Mouse (Mus musculus) liver, embryonic 13.5 days (tissue): ENCODE results near the gene Ccser1. TPM values are rescaled to one million over a fixed set of nuclear protein-coding genes. Genes with fewer than 3 reads are reported as not detected.

ENCODE experiments used
- ATAC-seq: fragments of 200-750 bp; cut with Nextera tagmentation; 2 replicates; pipeline ENCODE4 v1.8.0; 2017; ENCODE audit warnings: low read depth, mild to moderate bottlenecking, moderate number of reproducible peaks, moderate library complexity
- DNase-seq: peaks from one replicate; pipeline ENCODE4 v3.0.0; 2022
- H3K27ac ChIP-seq: fragments of 300-500 bp; sonication (generic); 2 replicates; pipeline ENCODE4 v1.5.1; 2015; ENCODE audit warnings: moderate library complexity, mild to moderate bottlenecking, inconsistent platforms
- H3K27me3 ChIP-seq: fragments of 300-500 bp; sonication (generic); 2 replicates; pipeline ENCODE4 v1.6.1; 2015; ENCODE audit warnings: mild to moderate bottlenecking, inconsistent platforms
- H3K36me3 ChIP-seq: fragments of 300-500 bp; sonication (generic); 2 replicates; pipeline ENCODE4 v1.6.1; 2015; ENCODE audit warnings: mild to moderate bottlenecking, inconsistent platforms
- H3K4me1 ChIP-seq: fragments of 300-500 bp; sonication (generic); replicated peaks from 2 replicates; pipeline ENCODE4 v1.6.1; 2015; ENCODE audit warnings: inconsistent platforms
- H3K4me2 ChIP-seq: fragments of 300-500 bp; sonication (generic); 2 replicates; pipeline ENCODE4 v1.6.1; 2015; ENCODE audit warnings: inconsistent platforms, mild to moderate bottlenecking, moderate library complexity
- H3K4me3 ChIP-seq: fragments of 300-500 bp; sonication (generic); replicated peaks from 2 replicates; pipeline ENCODE4 v1.5.1; 2015; ENCODE audit warnings: mild to moderate bottlenecking, inconsistent platforms
- H3K9ac ChIP-seq: fragments of 300-500 bp; sonication (generic); 2 replicates; pipeline ENCODE4 v1.6.1; 2015; ENCODE audit warnings: mild to moderate bottlenecking, inconsistent platforms
- H3K9me3 ChIP-seq: fragments of 300-500 bp; sonication (generic); replicated peaks from 2 replicates; pipeline ENCODE4 v1.6.1; 2016; ENCODE audit warnings: inconsistent platforms
- WGBS: fragments of 180-500 bp; shearing (Covaris S2); methylation state at CpG from one replicate; pipeline ENCODE4 v1.1.7; 2015; ENCODE audit not compliant: insufficient replicate concordance; 5-methylcytosine and 5-hydroxymethylcytosine counted together
- polyA plus RNA-seq: library from polyadenylated mRNA; unstranded; fragments of >200 nt; fragmentation: Nextera tagmentation; extraction: Ambion mirVana; gene quantifications from 2 replicates; pipeline ENCODE4 v1.2.1, GENCODE M21; 2015

Ccser1 gene
- polyA plus RNA-seq, 1 experiment from 2014 or later, result 0.16 TPM

GRCm38 (mm10) chr6:61258847-61259634, 78.9 kb downstream of the Ccser1 start:
- DNase-seq (no peak), ATAC-seq (no peak)
- no peaks in the 10 kb centered on the region for H3K4me1 ChIP-seq
- H3K9me3 ChIP-seq, result no peaks in the 10 kb centered on the region
- no peak overlapping the region for H3K4me2 ChIP-seq
- H3K27me3 ChIP-seq, result no peaks in the 10 kb centered on the region
- H3K9ac ChIP-seq, result no peak overlapping the region
- H3K36me3 ChIP-seq, result no peaks in the 10 kb centered on the region
- no peak overlapping the region for H3K27ac ChIP-seq
- no peak overlapping the region for H3K4me3 ChIP-seq
- 65% methylated on average over 10 of the region's 10 CpGs for WGBS

GRCm38 (mm10) chr6:61261381-61261780, 81.3 kb downstream of the Ccser1 start:
- H3K27me3 ChIP-seq, result no peaks in the 10 kb centered on the region
- H3K9me3 ChIP-seq, result no peaks in the 10 kb centered on the region
- H3K36me3 ChIP-seq, result no peaks in the 10 kb centered on the region
- WGBS, result 76% methylated on average over 3 of the region's 3 CpGs
- H3K9ac ChIP-seq, result no peak overlapping the region
- DNase-seq (no peak), ATAC-seq (no peak)
- no peak overlapping the region for H3K27ac ChIP-seq
- H3K4me3 ChIP-seq, result no peak overlapping the region
- no peaks in the 10 kb centered on the region for H3K4me1 ChIP-seq
- H3K4me2 ChIP-seq, result no peak overlapping the region

GRCm38 (mm10) chr6:61262448-61262847, 82.3 kb downstream of the Ccser1 start:
- H3K27me3 ChIP-seq, result no peaks in the 10 kb centered on the region
- no peaks in the 10 kb centered on the region for H3K4me1 ChIP-seq
- no peak for DNase-seq
- WGBS, result 71% methylated on average over 1 of the region's 1 CpGs
- no peak overlapping the region for H3K4me2 ChIP-seq
- H3K36me3 ChIP-seq, result no peaks in the 10 kb centered on the region
- no peaks in the 10 kb centered on the region for H3K9me3 ChIP-seq
- no peak overlapping the region for H3K9ac ChIP-seq
- no peak for ATAC-seq
- H3K27ac ChIP-seq, result no peak overlapping the region
- H3K4me3 ChIP-seq, result no peak overlapping the region

GRCm38 (mm10) chr6:61263291-61263690, 83.2 kb downstream of the Ccser1 start:
- Histone ChIP-seq H3K4me3 (no peak overlapping the region), H3K27ac (no peak overlapping the region), H3K27me3 (no peaks in the 10 kb centered on the region), H3K4me2 (no peak overlapping the region), H3K9me3 (no peaks in the 10 kb centered on the region), H3K9ac (no peak overlapping the region), H3K36me3 (no peaks in the 10 kb centered on the region), H3K4me1 (no peaks in the 10 kb centered on the region)
- DNase-seq, result no peak
- ATAC-seq, result no peak
- 72% methylated on average over 1 of the region's 1 CpGs for WGBS

GRCm38 (mm10) chr6:61271033-61271432, 90.9 kb downstream of the Ccser1 start:
- no peaks in the 10 kb centered on the region for H3K27me3 ChIP-seq
- H3K27ac ChIP-seq, result no peak overlapping the region
- no peaks in the 10 kb centered on the region for H3K4me1 ChIP-seq
- ATAC-seq, result no peak
- no peak overlapping the region for H3K4me3 ChIP-seq
- no peak overlapping the region for H3K9ac ChIP-seq
- no peaks in the 10 kb centered on the region for H3K36me3 ChIP-seq
- no peak for DNase-seq
- no peak overlapping the region for H3K4me2 ChIP-seq
- 6% methylated on average over 1 of the region's 2 CpGs for WGBS
- H3K9me3 ChIP-seq, result no peaks in the 10 kb centered on the region

GRCm38 (mm10) chr6:61273430-61273829, 93.3 kb downstream of the Ccser1 start:
- no peak overlapping the region for H3K4me3 ChIP-seq
- H3K27me3 ChIP-seq, result no peaks in the 10 kb centered on the region
- H3K36me3 ChIP-seq, result no peaks in the 10 kb centered on the region
- H3K4me2 ChIP-seq, result no peak overlapping the region
- 37% methylated on average over 3 of the region's 3 CpGs for WGBS
- no peak for ATAC-seq
- DNase-seq, result no peak
- no peak overlapping the region for H3K9ac ChIP-seq
- no peaks in the 10 kb centered on the region for H3K4me1 ChIP-seq
- H3K27ac ChIP-seq, result no peak overlapping the region
- H3K9me3 ChIP-seq, result no peaks in the 10 kb centered on the region

GRCm38 (mm10) chr6:61279506-61279905, 99.4 kb downstream of the Ccser1 start:
- no peak for ATAC-seq
- 61% methylated on average over 7 of the region's 7 CpGs for WGBS
- no peak for DNase-seq

GRCm38 (mm10) chr6:61292927-61293326, 112.8 kb downstream of the Ccser1 start:
- no peaks in the 10 kb centered on the region for H3K4me1 ChIP-seq
- H3K27me3 ChIP-seq, result no peaks in the 10 kb centered on the region
- H3K9me3 ChIP-seq, result no peaks in the 10 kb centered on the region
- no peak overlapping the region for H3K4me2 ChIP-seq
- no peaks in the 10 kb centered on the region for H3K36me3 ChIP-seq
- H3K4me3 ChIP-seq, result no peak overlapping the region
- whole genome bisulfite sequencing, result 16% methylated on average over 3 of the region's 3 CpGs
- no peak overlapping the region for H3K9ac ChIP-seq
- ATAC-seq (no peak), DNase-seq (no peak)
- no peak overlapping the region for H3K27ac ChIP-seq

More at GRCm38 (mm10) chr6:61279506-61279905, 99.4 kb downstream of the Ccser1 start:
- H3K27ac ChIP-seq, result no peak overlapping the region
- H3K9me3 ChIP-seq, result no peaks in the 10 kb centered on the region
- no peaks in the 10 kb centered on the region for H3K27me3 ChIP-seq
- no peaks in the 10 kb centered on the region for H3K4me1 ChIP-seq
- no peaks in the 10 kb centered on the region for H3K36me3 ChIP-seq
- no peak overlapping the region for H3K9ac ChIP-seq
- no peak overlapping the region for H3K4me3 ChIP-seq
- H3K4me2 ChIP-seq, result no peak overlapping the region

- DNase-seq (no peak), ATAC-seq (no peak)
- Histone ChIP-seq H3K27me3 (no peaks in the 10 kb centered on the region), H3K9me3 (no peaks in the 10 kb centered on the region), H3K9ac (no peak overlapping the region), H3K36me3 (no peaks in the 10 kb centered on the region), H3K4me2 (no peak overlapping the region), H3K4me3 (no peak overlapping the region), H3K27ac (no peak overlapping the region), H3K4me1 (no peaks in the 10 kb centered on the region)
- 44% methylated on average over 4 of the region's 4 CpGs for WGBS
Measured at GRCm38 (mm10) chr6:61295535-61295934, 115.4 kb downstream of the Ccser1 start.

GRCm38 (mm10) chr6:61296188-61297037, 116.3 kb downstream of the Ccser1 start:
- no peaks in the 10 kb centered on the region for H3K36me3 ChIP-seq
- no peak overlapping the region for H3K4me3 ChIP-seq
- H3K9ac ChIP-seq, result no peak overlapping the region
- no peaks in the 10 kb centered on the region for H3K27me3 ChIP-seq
- no peaks in the 10 kb centered on the region for H3K9me3 ChIP-seq
- ATAC-seq (no peak), DNase-seq (no peak)
- H3K27ac ChIP-seq, result no peak overlapping the region
- WGBS, result 63% methylated on average over 6 of the region's 6 CpGs
- H3K4me2 ChIP-seq, result no peak overlapping the region
- no peaks in the 10 kb centered on the region for H3K4me1 ChIP-seq

- 68% methylated on average over 4 of the region's 4 CpGs for WGBS
- Histone ChIP-seq H3K27me3 (no peaks in the 10 kb centered on the region), H3K9me3 (no peaks in the 10 kb centered on the region), H3K36me3 (no peaks in the 10 kb centered on the region), H3K4me2 (no peak overlapping the region), H3K4me3 (no peak overlapping the region), H3K27ac (no peak overlapping the region), H3K4me1 (no peaks in the 10 kb centered on the region), H3K9ac (no peak overlapping the region)
- DNase-seq (no peak), ATAC-seq (no peak)
Measured at GRCm38 (mm10) chr6:61300441-61300840, 120.3 kb downstream of the Ccser1 start.
